Mouse (Mus musculus) heart, adult 2 months (tissue): Measurements from ENCODE around the gene 1700029P11Rik. TPM values are rescaled to one million over a fixed set of nuclear protein-coding genes. Genes with fewer than 3 reads are reported as not detected.

Experiments
- DNase-seq, 2 experiments: peaks; one replicate each; pipeline ENCODE4 v3.0.0; 2021
- H3K27ac ChIP-seq: fragments of 200-600 bp; 2 replicates; pipeline ENCODE4 v1.8.1; 2022
- H3K27me3 ChIP-seq: fragments of 200-500 bp; 2 replicates; pipeline ENCODE4 v1.6.1; 2012; ENCODE audit warnings: mild to moderate bottlenecking, low read length, inconsistent platforms, mixed read lengths; ENCODE audit not compliant: control insufficient read depth, insufficient read depth
- H3K36me3 ChIP-seq: fragments of 200-500 bp; 2 replicates; pipeline ENCODE4 v1.6.1; 2012; ENCODE audit warnings: low read length, inconsistent platforms; ENCODE audit not compliant: control insufficient read depth, insufficient read depth
- H3K4me1 ChIP-seq: fragments of 200-500 bp; 2 replicates; pipeline ENCODE4 v1.6.1; 2011; ENCODE audit warnings: low read length; ENCODE audit not compliant: control insufficient read depth, insufficient read depth
- H3K4me3 ChIP-seq: fragments of 200-600 bp; 2 replicates; pipeline ENCODE4 v1.8.1; 2022
- H3K79me2 ChIP-seq: fragments of 200-500 bp; replicated peaks from 2 replicates; pipeline ENCODE4 v1.6.1; 2012; ENCODE audit warnings: mild to moderate bottlenecking, inconsistent platforms, low read length, moderate library complexity, mixed read lengths; ENCODE audit not compliant: control insufficient read depth, insufficient read depth
- H3K9ac ChIP-seq: fragments of 200-500 bp; 2 replicates; pipeline ENCODE4 v1.6.1; 2012; ENCODE audit warnings: low read depth, mild to moderate bottlenecking, control low read depth, inconsistent platforms, low read length, mixed read lengths
- CTCF ChIP-seq: fragments of 200-600 bp; IDR thresholded peaks from 2 replicates; pipeline ENCODE4 v1.8.1; 2022; ENCODE audit warnings: antibody characterized with exemption, mild to moderate bottlenecking, moderate library complexity
- EP300 ChIP-seq: fragments of 200-500 bp; IDR thresholded peaks from 2 replicates; pipeline ENCODE4 v1.6.1; 2011; ENCODE audit warnings: low read depth, low read length, control low read depth; ENCODE audit not compliant: insufficient read depth
- POLR2A ChIP-seq: fragments of 200-500 bp; IDR thresholded peaks from 2 replicates; pipeline ENCODE4 v1.6.1; 2011; ENCODE audit warnings: mild to moderate bottlenecking, low read depth, low read length, control low read depth; ENCODE audit not compliant: insufficient read depth
- WGBS: fragments of 180-500 bp; shearing (Covaris S2); methylation state at CpG from one replicate; pipeline ENCODE4 v1.1.7; 2018; 5-methylcytosine and 5-hydroxymethylcytosine counted together
- intact Hi-C: fragments of 180-260 bp; cut with DNase I; formaldehyde crosslinking; loops from one replicate; pipeline ENCODE4 v1.15.1; 2025
- polyA plus RNA-seq: library from polyadenylated mRNA; depleted of rRNA; stranded (reverse); fragments of >200 nt; gene quantifications from 2 replicates; pipeline ENCODE4 v1.2.3, GENCODE M21; 2012
- total RNA-seq, 2 experiments: library from RNA; stranded (reverse); gene quantifications; 2 replicates each; pipeline ENCODE4 v1.2.3; 2021

Gene 1700029P11Rik
- total and polyA plus RNA-seq, 3 experiments = not detected

GRCm38 (mm10) chr15:81943176-81943749 is 37.1 kb upstream of the 1700029P11Rik start:
- Histone ChIP-seq H3K36me3 (no peaks in the 10 kb centered on the region), H3K4me1 (peaks cover 4% of the 10 kb centered on the region; the same call in 1 of the 2 replicates), H3K4me3 (no peak overlapping the region), H3K27me3 (no peaks in the 10 kb centered on the region), H3K79me2 (no peaks in the 10 kb centered on the region), H3K27ac (no peak overlapping the region), H3K9ac (no peak overlapping the region)
- no peak for DNase-seq
- TF ChIP-seq CTCF = no peak
- intact Hi-C loops = no loop called here
- 43% methylated on average over 9 of the region's 9 CpGs for WGBS

GRCm38 (mm10) chr15:81949076-81949475 is 31.3 kb upstream of the 1700029P11Rik start:
- intact Hi-C loops = no loop called here
- Histone ChIP-seq H3K27me3 (no peaks in the 10 kb centered on the region), H3K4me1 (no peaks in the 10 kb centered on the region), H3K9ac (no peak overlapping the region), H3K36me3 (no peaks in the 10 kb centered on the region), H3K4me3 (no peak overlapping the region), H3K79me2 (no peaks in the 10 kb centered on the region), H3K27ac (no peak overlapping the region)
- DNase-seq = no peak
- WGBS = 79% methylated on average over 10 of the region's 10 CpGs
- TF ChIP-seq POLR2A = no peak
- TF ChIP-seq EP300 = no peak
- no peak for TF ChIP-seq CTCF

GRCm38 (mm10) chr15:81949476-81950131 is 30.7 kb upstream of the 1700029P11Rik start:
- WGBS = 78% methylated on average over 11 of the region's 11 CpGs

GRCm38 (mm10) chr15:81950716-81951115 is 29.6 kb upstream of the 1700029P11Rik start:
- Histone ChIP-seq H3K27ac (no peak overlapping the region), H3K27me3 (no peaks in the 10 kb centered on the region), H3K36me3 (no peaks in the 10 kb centered on the region), H3K4me1 (no peaks in the 10 kb centered on the region), H3K4me3 (no peak overlapping the region), H3K9ac (no peak overlapping the region), H3K79me2 (no peaks in the 10 kb centered on the region)
- intact Hi-C loops = no loop called here
- WGBS = 91% methylated on average over 5 of the region's 5 CpGs
- TF ChIP-seq CTCF (no peak), POLR2A (no peak), EP300 (no peak)
- DNase-seq = no peak

More at GRCm38 (mm10) chr15:81949476-81950131, 30.7 kb upstream of the 1700029P11Rik start:
- no peak for TF ChIP-seq CTCF
- TF ChIP-seq POLR2A = no peak
- TF ChIP-seq EP300 = no peak
- no peak overlapping the region for H3K4me3 ChIP-seq
- no peak overlapping the region for H3K9ac ChIP-seq
- no peaks in the 10 kb centered on the region for H3K27me3 ChIP-seq
- H3K27ac ChIP-seq = no peak overlapping the region
- H3K4me1 ChIP-seq = no peaks in the 10 kb centered on the region
- no peak for DNase-seq
- intact Hi-C loops = no loop called here
- H3K36me3 ChIP-seq = no peaks in the 10 kb centered on the region
- H3K79me2 ChIP-seq = no peaks in the 10 kb centered on the region

GRCm38 (mm10) chr15:81951159-81951558 is 29.2 kb upstream of the 1700029P11Rik start:
- Histone ChIP-seq H3K4me3 (no peak overlapping the region), H3K9ac (no peak overlapping the region), H3K4me1 (no peaks in the 10 kb centered on the region), H3K27me3 (no peaks in the 10 kb centered on the region), H3K79me2 (no peaks in the 10 kb centered on the region), H3K27ac (no peak overlapping the region), H3K36me3 (no peaks in the 10 kb centered on the region)
- DNase-seq = no peak
- intact Hi-C loops = no loop called here
- 89% methylated on average over 9 of the region's 9 CpGs for WGBS
- TF ChIP-seq EP300 (no peak), POLR2A (no peak), CTCF (no peak)

GRCm38 (mm10) chr15:81952310-81952709 is 28.0 kb upstream of the 1700029P11Rik start:
- 92% methylated on average over 4 of the region's 4 CpGs for WGBS
- intact Hi-C loops = no loop called here

More at GRCm38 (mm10) chr15:81952310-81952709, 28.0 kb upstream of the 1700029P11Rik start:
- Histone ChIP-seq H3K4me1 (no peaks in the 10 kb centered on the region), H3K9ac (no peak overlapping the region), H3K36me3 (no peaks in the 10 kb centered on the region), H3K27ac (no peak overlapping the region), H3K27me3 (no peaks in the 10 kb centered on the region), H3K4me3 (no peak overlapping the region), H3K79me2 (no peaks in the 10 kb centered on the region)
- DNase-seq = no peak
- TF ChIP-seq CTCF = no peak
- no peak for TF ChIP-seq EP300
- no peak for TF ChIP-seq POLR2A
